Mouse (Mus musculus) heart, embryonic 13.5 days (tissue): ENCODE data around the gene Clint1. TPM values are rescaled to one million over a fixed set of nuclear protein-coding genes. Genes with fewer than 3 reads are reported as not detected.

ENCODE experiments used
- ATAC-seq: fragments of 200-750 bp; cut with Nextera tagmentation; 2 replicates; pipeline ENCODE4 v1.8.0; 2017; ENCODE audit warnings: moderate TSS enrichment; ENCODE audit not compliant: insufficient number of reproducible peaks, low FRiP score, low TSS enrichment; ENCODE audit errors: extremely low read depth
- H3K27ac ChIP-seq: fragments of 300-500 bp; sonication (generic); replicated peaks from 2 replicates; pipeline ENCODE4 v1.5.1; 2015; ENCODE audit warnings: moderate library complexity, mild to moderate bottlenecking, inconsistent platforms
- H3K27me3 ChIP-seq: fragments of 300-500 bp; sonication (generic); replicated peaks from 2 replicates; pipeline ENCODE4 v1.6.1; 2015; ENCODE audit warnings: mild to moderate bottlenecking, inconsistent platforms
- H3K36me3 ChIP-seq: fragments of 300-500 bp; sonication (generic); 2 replicates; pipeline ENCODE4 v1.6.1; 2015; ENCODE audit warnings: mild to moderate bottlenecking, inconsistent platforms
- H3K4me1 ChIP-seq: fragments of 300-500 bp; sonication (generic); 2 replicates; pipeline ENCODE4 v1.6.1; 2015; ENCODE audit warnings: inconsistent platforms
- H3K4me2 ChIP-seq: fragments of 300-500 bp; sonication (generic); 2 replicates; pipeline ENCODE4 v1.6.1; 2015; ENCODE audit warnings: inconsistent platforms, mild to moderate bottlenecking, moderate library complexity
- H3K4me3 ChIP-seq: fragments of 300-500 bp; sonication (generic); 2 replicates; pipeline ENCODE4 v1.5.1; 2015; ENCODE audit warnings: moderate library complexity, mild to moderate bottlenecking, inconsistent platforms
- H3K9ac ChIP-seq: fragments of 300-500 bp; sonication (generic); 2 replicates; pipeline ENCODE4 v1.6.1; 2015; ENCODE audit warnings: inconsistent platforms, mild to moderate bottlenecking, moderate library complexity
- H3K9me3 ChIP-seq: fragments of 300-500 bp; sonication (generic); 2 replicates; pipeline ENCODE4 v1.6.1; 2016; ENCODE audit warnings: inconsistent platforms
- WGBS: fragments of 180-500 bp; shearing (Covaris S2); methylation state at CpG from one replicate; pipeline ENCODE4 v1.1.7; 2015; ENCODE audit warnings: mixed read lengths; 5-methylcytosine and 5-hydroxymethylcytosine counted together
- polyA plus RNA-seq: library from polyadenylated mRNA; unstranded; fragments of >200 nt; fragmentation: Nextera tagmentation; extraction: Ambion mirVana; gene quantifications from 2 replicates; pipeline ENCODE4 v1.2.1, GENCODE M21; 2015

Clint1 gene
- polyA plus RNA-seq: 50.6 and 52.6 TPM in 2 replicates

DNA sequence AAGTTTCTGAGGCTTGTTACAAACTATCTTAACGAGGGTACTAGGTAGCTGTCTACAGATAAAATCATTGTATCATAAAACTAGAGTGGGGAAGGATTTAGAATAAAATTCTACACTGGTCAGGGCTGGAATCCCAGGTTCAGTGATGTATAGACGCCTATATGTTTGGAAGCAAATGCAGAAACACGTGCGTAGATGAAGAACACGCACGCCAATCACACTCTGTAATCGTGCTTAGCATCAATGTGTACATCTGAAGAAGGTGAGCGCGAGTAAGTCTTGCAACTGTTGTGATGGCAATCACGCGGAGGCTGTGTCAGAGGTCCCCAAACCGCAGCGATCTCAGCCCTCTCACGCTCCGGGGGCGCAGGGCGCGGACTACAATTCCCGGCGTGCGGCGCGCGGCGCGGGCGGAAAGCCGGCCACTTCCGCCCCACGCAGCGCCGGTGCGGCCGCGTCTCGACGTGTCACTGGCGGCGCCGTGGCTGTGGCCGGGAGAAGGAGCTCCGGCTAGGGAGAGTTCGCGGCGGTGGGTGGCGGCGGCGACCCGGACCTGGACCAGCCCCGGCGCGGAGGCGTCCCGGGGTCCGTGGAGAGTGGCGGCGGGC is at the start of gene Clint1:
Gene Clint1 (plus strand): TSS at position 536 of the 608 bp plus-strand sequence.
- Histone ChIP-seq H3K27me3 (no peaks in the 10 kb centered on the region), H3K9ac (peak within 1 kb of the TSS; percentile 99), H3K36me3 (peaks cover 12% of the 10 kb centered on the region), H3K4me1 (peaks cover 47% of the 10 kb centered on the region), H3K27ac (peak within 1 kb of the TSS; percentile 90), H3K4me3 (peak within 1 kb of the TSS; percentile 98), H3K4me2 (peak within 1 kb of the TSS; percentile 83), H3K9me3 (no peaks in the 10 kb centered on the region)
- WGBS: under 1% methylated on average over 56 of the region's 57 CpGs
- ATAC-seq: peak; percentile 91

DNA sequence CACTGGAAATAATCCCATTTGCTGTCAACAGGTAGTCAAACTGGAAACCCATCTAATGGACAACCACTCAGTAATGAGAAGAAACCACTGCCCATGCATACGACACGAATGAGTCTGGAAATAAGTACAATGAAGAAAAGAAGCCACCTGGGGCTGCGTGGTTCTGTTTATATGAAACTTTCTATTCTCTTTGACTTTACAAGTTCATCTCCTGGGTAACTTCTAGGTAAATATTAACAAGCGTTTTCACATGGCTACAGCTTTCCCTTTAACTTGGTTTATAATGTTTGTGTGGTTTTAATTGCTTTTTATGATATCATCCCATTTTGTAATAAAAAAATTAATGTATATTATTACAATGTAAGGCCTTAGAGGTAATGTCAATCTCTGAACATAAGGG is 47.8 kb upstream of the Clint1 start:
- no peak for ATAC-seq
- no peak overlapping the region for H3K4me2 ChIP-seq

DNA sequence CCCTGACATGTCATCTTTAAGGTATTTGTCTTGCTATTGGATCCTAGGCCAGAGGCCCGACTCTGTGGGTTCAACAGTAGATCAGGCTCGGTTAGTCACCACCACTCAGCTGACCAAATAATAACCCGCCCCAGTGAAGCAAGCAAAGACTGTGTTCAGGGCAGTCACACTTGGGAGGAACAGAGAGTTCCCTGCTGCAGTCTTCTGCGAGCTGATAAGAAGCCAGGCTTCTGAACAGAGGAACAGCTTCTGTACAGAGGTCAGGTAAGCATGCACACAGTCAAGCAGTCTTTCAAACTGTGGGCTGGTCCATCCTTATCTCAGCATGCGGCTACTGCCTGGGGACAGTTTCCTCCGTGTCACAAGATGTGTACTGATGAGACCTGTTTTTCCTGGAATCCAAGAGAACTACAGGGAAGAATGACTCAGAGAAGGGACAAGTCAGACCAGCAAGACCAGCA is 46.5 kb upstream of the Clint1 start:
- Histone ChIP-seq H3K9ac (no peak overlapping the region), H3K4me2 (no peak overlapping the region; the same call in 1 of the 2 replicates), H3K4me3 (no peak overlapping the region), H3K27me3 (no peaks in the 10 kb centered on the region), H3K36me3 (no peaks in the 10 kb centered on the region), H3K27ac (peak overlapping the region; percentile 40; the same call in 1 of the 2 replicates), H3K4me1 (peaks cover 13% of the 10 kb centered on the region; the same call in 1 of the 2 replicates), H3K9me3 (no peaks in the 10 kb centered on the region)
- WGBS: 20% methylated on average over 6 of the region's 6 CpGs
- peak; percentile 80 for ATAC-seq

More for the DNA sequence above, 47.8 kb upstream of the Clint1 start:
- Histone ChIP-seq H3K27ac (no peak overlapping the region), H3K27me3 (no peaks in the 10 kb centered on the region), H3K9me3 (no peaks in the 10 kb centered on the region), H3K4me3 (no peak overlapping the region), H3K36me3 (no peaks in the 10 kb centered on the region), H3K4me1 (peaks cover 20% of the 10 kb centered on the region), H3K9ac (no peak overlapping the region)
- WGBS: 76% methylated on average over 4 of the region's 4 CpGs

GRCm38 (mm10) chr11:45805810-45806209 is 46.0 kb upstream of the Clint1 start:
- Histone ChIP-seq H3K4me2 (no peak overlapping the region; the same call in 1 of the 2 replicates), H3K27ac (peak overlapping the region; percentile 40; the same call in 1 of the 2 replicates)
- WGBS: 66% methylated on average over 2 of the region's 2 CpGs

GRCm38 (mm10) chr11:45806264-45806663 is 45.6 kb upstream of the Clint1 start:
- Histone ChIP-seq H3K4me2 (peak overlapping the region; percentile 30), H3K4me1 (peaks cover 13% of the 10 kb centered on the region; the same call in 1 of the 2 replicates), H3K36me3 (no peaks in the 10 kb centered on the region), H3K4me3 (no peak overlapping the region), H3K27me3 (no peaks in the 10 kb centered on the region), H3K27ac (no peak overlapping the region; the same call in 1 of the 2 replicates), H3K9me3 (no peaks in the 10 kb centered on the region), H3K9ac (no peak overlapping the region)
- ATAC-seq: no peak
- WGBS: 89% methylated on average over 2 of the region's 2 CpGs

More at GRCm38 (mm10) chr11:45805810-45806209, 46.0 kb upstream of the Clint1 start:
- H3K4me1 ChIP-seq: peaks cover 13% of the 10 kb centered on the region; the same call in 1 of the 2 replicates
- H3K4me3 ChIP-seq: no peak overlapping the region
- H3K27me3 ChIP-seq: no peaks in the 10 kb centered on the region
- no peaks in the 10 kb centered on the region for H3K36me3 ChIP-seq
- H3K9me3 ChIP-seq: no peaks in the 10 kb centered on the region
- no peak overlapping the region for H3K9ac ChIP-seq
- no peak for ATAC-seq

DNA sequence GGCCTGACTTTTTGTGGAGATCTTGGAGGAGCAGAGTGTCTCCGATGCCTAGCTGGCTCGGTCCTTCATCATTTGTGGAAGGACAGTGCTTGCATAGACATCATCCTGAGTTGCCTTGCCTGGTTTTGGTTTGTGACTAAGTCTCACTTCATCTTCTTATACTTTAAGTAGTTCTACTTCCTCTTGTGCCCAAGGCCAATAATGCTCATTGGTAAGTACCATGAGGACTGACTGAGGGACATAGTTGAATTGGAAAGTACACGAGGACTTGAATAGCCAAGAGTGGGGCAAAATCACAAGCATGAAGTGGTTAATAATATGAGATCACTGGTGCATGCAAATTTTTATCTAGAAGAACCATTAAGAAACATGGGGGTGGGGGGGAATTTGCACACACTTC is 45.0 kb upstream of the Clint1 start:
- Histone ChIP-seq H3K9me3 (no peaks in the 10 kb centered on the region), H3K36me3 (no peaks in the 10 kb centered on the region), H3K27me3 (no peaks in the 10 kb centered on the region), H3K4me3 (no peak overlapping the region), H3K27ac (no peak overlapping the region), H3K4me1 (peaks cover 13% of the 10 kb centered on the region; the same call in 1 of the 2 replicates), H3K9ac (no peak overlapping the region), H3K4me2 (peak overlapping the region; percentile 30)
- WGBS: 85% methylated on average over 3 of the region's 3 CpGs
- ATAC-seq: no peak

DNA sequence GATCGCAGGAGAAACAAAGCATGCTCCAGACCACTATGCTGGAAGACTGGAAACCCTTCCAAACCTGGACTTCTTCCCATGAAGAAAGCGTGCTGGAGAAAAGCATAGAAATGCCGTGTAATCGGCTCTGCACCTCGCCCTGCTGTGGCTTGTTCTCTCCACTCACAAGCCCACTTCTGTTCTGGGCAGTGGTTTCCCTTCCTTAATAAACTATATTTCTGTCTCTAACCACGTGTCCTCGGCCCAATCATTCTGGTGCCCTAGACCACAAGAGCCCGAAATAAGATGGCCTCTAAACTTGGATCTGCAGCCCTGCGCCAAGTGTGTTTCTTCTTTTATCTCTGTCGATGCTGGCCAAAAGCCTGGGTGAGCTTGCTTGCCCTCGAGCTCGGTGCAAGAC is 44.0 kb upstream of the Clint1 start:
- Histone ChIP-seq H3K9me3 (no peaks in the 10 kb centered on the region), H3K4me1 (peaks cover 13% of the 10 kb centered on the region; the same call in 1 of the 2 replicates), H3K27ac (no peak overlapping the region), H3K4me3 (no peak overlapping the region), H3K9ac (no peak overlapping the region), H3K27me3 (no peaks in the 10 kb centered on the region), H3K4me2 (peak overlapping the region; percentile 16), H3K36me3 (no peaks in the 10 kb centered on the region)
- no peak for ATAC-seq
- 67% methylated on average over 12 of the region's 12 CpGs for WGBS

GRCm38 (mm10) chr11:45809424-45809823 is 42.4 kb upstream of the Clint1 start:
- H3K9me3 ChIP-seq: no peaks in the 10 kb centered on the region
- peaks cover 13% of the 10 kb centered on the region; the same call in 1 of the 2 replicates for H3K4me1 ChIP-seq
- no peaks in the 10 kb centered on the region for H3K27me3 ChIP-seq
- H3K4me2 ChIP-seq: no peak overlapping the region
- no peak overlapping the region for H3K27ac ChIP-seq
- no peak overlapping the region for H3K4me3 ChIP-seq
- H3K9ac ChIP-seq: no peak overlapping the region
- ATAC-seq: no peak
- 47% methylated on average over 5 of the region's 5 CpGs for WGBS
- no peaks in the 10 kb centered on the region for H3K36me3 ChIP-seq

- H3K9ac ChIP-seq: no peak overlapping the region
- no peaks in the 10 kb centered on the region for H3K27me3 ChIP-seq
- ATAC-seq: no peak
- WGBS: 74% methylated on average over 6 of the region's 6 CpGs
- H3K9me3 ChIP-seq: no peaks in the 10 kb centered on the region
- H3K4me3 ChIP-seq: no peak overlapping the region
- no peaks in the 10 kb centered on the region for H3K36me3 ChIP-seq
- peaks cover 13% of the 10 kb centered on the region; the same call in 1 of the 2 replicates for H3K4me1 ChIP-seq
- no peak overlapping the region for H3K4me2 ChIP-seq
- H3K27ac ChIP-seq: no peak overlapping the region
These were observed 41.8 kb upstream of the Clint1 start for GRCm38 (mm10) chr11:45810056-45810455.

GRCm38 (mm10) chr11:45810805-45811204 is 41.0 kb upstream of the Clint1 start:
- Histone ChIP-seq H3K4me3 (no peak overlapping the region), H3K27ac (no peak overlapping the region), H3K9ac (no peak overlapping the region), H3K4me1 (peaks cover 8% of the 10 kb centered on the region; the same call in 1 of the 2 replicates), H3K9me3 (no peaks in the 10 kb centered on the region), H3K36me3 (no peaks in the 10 kb centered on the region), H3K4me2 (no peak overlapping the region), H3K27me3 (no peaks in the 10 kb centered on the region)
- ATAC-seq: no peak
- 79% methylated on average over 8 of the region's 8 CpGs for WGBS

GRCm38 (mm10) chr11:45815603-45816002 is 36.2 kb upstream of the Clint1 start:
- Histone ChIP-seq H3K9me3 (no peaks in the 10 kb centered on the region), H3K27ac (no peak overlapping the region), H3K36me3 (no peaks in the 10 kb centered on the region), H3K4me3 (no peak overlapping the region), H3K9ac (no peak overlapping the region), H3K27me3 (no peaks in the 10 kb centered on the region), H3K4me1 (no peaks in the 10 kb centered on the region; the same call in 1 of the 2 replicates), H3K4me2 (no peak overlapping the region)
- WGBS: 77% methylated on average over 10 of the region's 10 CpGs
- ATAC-seq: no peak

DNA sequence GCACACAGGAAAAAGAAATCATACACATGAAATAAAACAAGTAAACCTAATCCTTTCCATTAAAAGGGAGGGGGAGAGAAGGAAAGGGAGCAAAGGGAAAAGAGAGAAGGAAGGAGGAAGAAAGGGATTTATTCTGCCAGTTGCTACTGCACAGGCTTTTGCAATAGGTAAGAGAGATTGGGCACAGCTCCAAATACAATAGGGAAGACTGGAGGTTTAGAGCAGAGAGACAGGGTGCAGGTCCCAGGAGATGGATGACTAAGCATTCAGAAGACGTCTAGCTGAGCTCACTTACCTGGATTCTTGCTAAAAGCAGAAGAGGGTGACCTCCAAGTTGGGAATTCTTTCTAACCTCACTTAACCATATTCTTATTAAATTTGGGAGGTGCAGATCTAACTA is 35.1 kb upstream of the Clint1 start:
- WGBS: 56% methylated on average over 1 of the region's 1 CpGs
- no peak overlapping the region for H3K4me3 ChIP-seq
- no peaks in the 10 kb centered on the region for H3K27me3 ChIP-seq
- H3K9me3 ChIP-seq: no peaks in the 10 kb centered on the region
- H3K27ac ChIP-seq: no peak overlapping the region
- no peaks in the 10 kb centered on the region for H3K4me1 ChIP-seq
- H3K9ac ChIP-seq: no peak overlapping the region
- no peak for ATAC-seq
- H3K36me3 ChIP-seq: no peaks in the 10 kb centered on the region
- no peak overlapping the region for H3K4me2 ChIP-seq
